Mouse (Mus musculus) olfactory bulb, adult 2 months (tissue): Measurements from ENCODE around the gene Thap2.

ENCODE experiments used
- CTCF ChIP-seq: fragments of 200-500 bp; IDR thresholded peaks from 2 replicates; pipeline ENCODE4 v1.5.1; 2012; ENCODE audit warnings: low read depth, mild to moderate bottlenecking, low read length, moderate library complexity; ENCODE audit not compliant: insufficient read depth
- POLR2A ChIP-seq: fragments of 200-500 bp; IDR thresholded peaks from 2 replicates; pipeline ENCODE4 v1.6.1; 2012; ENCODE audit warnings: mild to moderate bottlenecking, low read depth, low read length, moderate library complexity; ENCODE audit not compliant: insufficient read depth

DNA sequence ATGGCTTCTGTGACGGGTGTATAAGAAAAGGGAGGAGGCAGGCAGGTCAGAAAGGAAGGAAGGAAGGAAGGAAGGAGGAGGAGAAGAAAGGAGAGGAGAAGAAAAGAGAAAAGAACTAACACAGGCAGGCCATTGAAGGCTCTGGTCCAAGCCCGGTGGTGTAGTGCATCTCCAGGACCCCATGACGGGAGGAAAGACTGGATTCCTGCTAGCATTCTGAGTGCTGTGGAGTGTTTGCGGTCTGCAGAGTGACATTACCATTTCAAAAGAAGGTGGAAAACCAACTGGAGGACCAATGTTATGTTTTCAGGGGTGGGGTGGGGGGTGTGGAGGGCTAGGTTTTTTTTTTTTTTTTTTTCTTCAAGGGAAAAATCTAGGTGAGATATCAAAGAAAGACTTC, 37.7 kb upstream of the Thap2 start:
- TF ChIP-seq CTCF (no peak), POLR2A (no peak)
